Mouse (Mus musculus) heart, adult 9 months (tissue): ENCODE measurements around the gene Sipa1.

ENCODE experiments used
- DNase-seq, 2 experiments: peaks; one replicate each; pipeline ENCODE4 v3.0.0; 2022; ENCODE audit warnings: low spot score in 2 of 2

The Sipa1 gene

GRCm38 (mm10) chr19:5607705-5608410, 55.6 kb downstream of the Sipa1 start:
- no peak for DNase-seq

GRCm38 (mm10) chr19:5606196-5606595, 57.3 kb downstream of the Sipa1 start:
- no peak for DNase-seq

GRCm38 (mm10) chr19:5605126-5605525, 58.4 kb downstream of the Sipa1 start:
- no peak for DNase-seq

- no peak for DNase-seq
These were observed 59.8 kb downstream of the Sipa1 start for GRCm38 (mm10) chr19:5603664-5604063.

GRCm38 (mm10) chr19:5601752-5602541, 61.6 kb downstream of the Sipa1 start, which contains the start of gene Rnaseh2c:
TSS of gene Rnaseh2c (plus strand) at chr19:5601873.
- DNase-seq: peak; percentile 67 to 73
